Mouse (Mus musculus): ENCODE data around the gene Pcbp2.
A peak's percentile ranks its signal among the peaks of the same experiment; 100 is the strongest.

DNA sequence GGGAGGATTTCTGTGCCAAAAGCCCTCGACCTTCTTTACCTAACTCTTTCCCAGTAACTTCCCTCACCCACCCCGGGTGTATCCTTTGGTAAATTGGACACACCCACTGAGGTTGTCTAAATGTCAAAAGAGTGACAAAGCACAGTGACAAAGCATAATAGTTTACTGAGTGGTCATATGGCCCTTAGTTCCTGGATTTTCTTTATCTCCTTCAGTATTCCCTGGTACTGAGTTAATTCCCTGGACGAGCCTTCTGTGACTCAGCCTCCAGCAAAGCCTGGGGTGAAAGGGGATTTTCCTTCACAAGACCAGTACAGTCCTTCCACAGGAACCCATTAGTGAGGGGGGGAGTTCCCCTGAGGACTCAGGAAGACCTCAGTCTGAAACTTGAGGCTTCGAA lies 9.4 kb upstream of the Pcbp2 start:
- TF ChIP-seq ZNF384 (IDR thresholded peaks at IDR 0.05; ENCODE audit: low read depth, low read length) (no peak), MAFK (IDR thresholded peaks at IDR 0.05; ENCODE audit: insufficient read depth, low read depth, low read length) (peak; percentile 68), ZC3H11A (IDR thresholded peaks at IDR 0.05; ENCODE audit: borderline replicate concordance, low read depth, low read length) (no peak)
